Mouse (Mus musculus) cortical plate, adult 2 months (tissue): ENCODE measurements around the gene Slc35f2.

Experiments
- CTCF ChIP-seq: fragments of 200-500 bp; IDR thresholded peaks from 2 replicates; pipeline ENCODE4 v1.5.1; 2011; ENCODE audit warnings: mild to moderate bottlenecking, control low read depth, low read length; ENCODE audit not compliant: insufficient read depth; ENCODE audit errors: extremely low read depth
- POLR2A ChIP-seq: fragments of 200-500 bp; IDR thresholded peaks from 2 replicates; pipeline ENCODE4 v1.6.1; 2011; ENCODE audit warnings: mild to moderate bottlenecking, low read length, control low read depth; ENCODE audit not compliant: insufficient read depth; ENCODE audit errors: extremely low read depth

DNA sequence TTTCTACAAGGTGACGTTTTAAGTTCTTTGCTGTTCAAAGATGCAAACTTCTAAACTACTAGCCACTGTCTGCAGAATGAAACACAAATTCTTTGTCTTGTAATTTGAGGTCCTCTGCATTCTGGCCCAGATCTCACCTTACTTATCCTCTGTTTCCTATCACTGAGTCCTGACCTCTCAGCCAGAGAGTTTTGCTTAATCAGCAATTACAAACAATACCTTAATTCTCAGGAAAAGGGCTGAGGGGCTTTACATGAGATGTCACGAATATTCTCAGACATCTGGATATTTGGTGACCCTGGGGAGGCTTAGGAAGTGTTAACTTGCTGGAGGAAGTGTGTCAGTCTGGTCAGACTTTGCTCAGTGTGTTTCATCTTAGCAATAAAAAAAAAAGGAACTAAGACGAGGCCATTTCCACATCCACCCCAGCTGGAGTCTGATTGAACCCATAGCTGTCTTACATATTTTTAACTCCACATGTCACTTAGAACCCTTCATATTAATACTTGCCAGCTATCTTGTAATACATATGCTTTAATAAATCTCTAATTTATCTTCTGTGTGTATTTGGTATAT is 30.4 kb upstream of the Slc35f2 start:
- TF ChIP-seq CTCF (no peak), POLR2A (no peak)
